Mouse (Mus musculus) stomach, postnatal 0 days (tissue): ENCODE measurements around the gene Slc4a7. TPM values are rescaled to one million over a fixed set of nuclear protein-coding genes. Genes with fewer than 3 reads are reported as not detected.
"Not testable (repeated sequence)": the region's sequence is repeated elsewhere in the genome, so short reads cannot be mapped to it uniquely, and the experiment has no call there.

Experiments
- ATAC-seq: fragments of 200-750 bp; cut with Nextera tagmentation; 2 replicates; pipeline ENCODE4 v1.8.0; 2017; ENCODE audit not compliant: low FRiP score, low TSS enrichment
- DNase-seq: peaks from one replicate; pipeline ENCODE4 v3.0.0-alpha.2; 2016; ENCODE audit warnings: low spot score
- H3K27ac ChIP-seq: fragments of 300-500 bp; sonication (generic); replicated peaks from 2 replicates; pipeline ENCODE4 v1.5.1; 2014; ENCODE audit warnings: mild to moderate bottlenecking, control low read depth
- H3K27me3 ChIP-seq: fragments of 300-500 bp; sonication (generic); 2 replicates; pipeline ENCODE4 v1.6.1; 2014; ENCODE audit warnings: low read length; ENCODE audit not compliant: control insufficient read depth, insufficient read depth
- H3K36me3 ChIP-seq: fragments of 300-500 bp; sonication (generic); 2 replicates; pipeline ENCODE4 v1.6.1; 2014; ENCODE audit warnings: low read length, mixed read lengths; ENCODE audit not compliant: control insufficient read depth, insufficient read depth
- H3K4me1 ChIP-seq: fragments of 300-500 bp; sonication (generic); replicated peaks from 2 replicates; pipeline ENCODE4 v1.6.1; 2014; ENCODE audit warnings: antibody characterized with exemption; ENCODE audit not compliant: control insufficient read depth, insufficient read depth
- H3K4me2 ChIP-seq: fragments of 300-500 bp; sonication (generic); replicated peaks from 2 replicates; pipeline ENCODE4 v1.6.1; 2014; ENCODE audit warnings: low read depth, mild to moderate bottlenecking, control low read depth, moderate library complexity
- H3K4me3 ChIP-seq: fragments of 300-500 bp; sonication (generic); 2 replicates; pipeline ENCODE4 v1.5.1; 2014; ENCODE audit warnings: low read depth, low read length, control low read depth
- H3K9ac ChIP-seq: fragments of 300-500 bp; sonication (generic); 2 replicates; pipeline ENCODE4 v1.6.1; 2014; ENCODE audit warnings: mild to moderate bottlenecking, low read length, control low read depth, mixed read lengths
- H3K9me3 ChIP-seq: fragments of 300-500 bp; sonication (generic); 2 replicates; pipeline ENCODE4 v1.6.1; 2016; ENCODE audit warnings: low read length; ENCODE audit not compliant: control insufficient read depth
- CTCF ChIP-seq: IDR thresholded peaks from 2 replicates; pipeline ENCODE4 v1.5.1; 2016; ENCODE audit warnings: antibody characterized with exemption, low read depth, mild to moderate bottlenecking, moderate library complexity
- EP300 ChIP-seq: optimal IDR thresholded peaks from 2 replicates; pipeline ENCODE3; 2016; ENCODE audit warnings: antibody characterized with exemption
- WGBS: fragments of 180-500 bp; shearing (Covaris S2); extraction: QIAGEN DNeasy Blood & Tissue Kit; methylation state at CpG from one replicate; pipeline ENCODE4 v1.1.7; 2014; 5-methylcytosine and 5-hydroxymethylcytosine counted together
- polyA plus RNA-seq: library from polyadenylated mRNA; unstranded; fragments of >200 nt; fragmentation: Nextera tagmentation; extraction: Ambion mirVana; gene quantifications from 2 replicates; pipeline ENCODE4 v1.2.1, GENCODE M21; 2015

The Slc4a7 gene
- polyA plus RNA-seq, 1 experiment from 2014 or later: 7.7 TPM

DNA sequence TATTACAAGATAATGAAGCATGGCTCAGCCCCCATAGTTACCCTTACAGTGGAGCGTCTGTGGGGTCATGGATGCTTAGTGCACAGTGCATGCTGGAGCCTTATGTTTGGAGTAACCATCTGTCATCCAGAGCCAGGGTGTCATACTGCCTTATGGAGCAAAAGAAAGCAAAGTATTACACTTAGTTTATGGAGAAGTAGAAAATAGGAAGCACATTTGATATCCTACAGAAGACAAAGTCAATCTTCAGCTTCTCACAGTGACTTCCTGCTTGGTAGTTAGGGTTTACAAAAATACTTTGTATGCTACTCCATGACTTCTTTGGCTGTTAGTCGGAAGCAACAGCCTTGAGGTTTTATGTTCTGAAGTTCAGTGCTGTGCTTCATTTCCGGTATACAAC lies 98.7 kb downstream of the Slc4a7 start:
- Histone ChIP-seq H3K9me3 (no peaks in the 10 kb centered on the region), H3K9ac (no peak overlapping the region), H3K4me3 (no peak overlapping the region), H3K4me1 (no peaks in the 10 kb centered on the region), H3K4me2 (no peak overlapping the region), H3K36me3 (no peaks in the 10 kb centered on the region), H3K27ac (no peak overlapping the region), H3K27me3 (no peaks in the 10 kb centered on the region)
- no peak for ATAC-seq
- no peak for TF ChIP-seq EP300
- TF ChIP-seq CTCF: no peak
- 88% methylated on average over 3 of the region's 3 CpGs for WGBS
- DNase-seq: no peak

GRCm38 (mm10) chr14:14803115-14803514 lies 101.0 kb downstream of the Slc4a7 start, which contains the start of gene Nek10:
Nek10 (plus strand) TSS chr14:14803415.
- DNase-seq, H3K27ac ChIP-seq, H3K4me1 ChIP-seq, H3K9me3 ChIP-seq, H3K27me3 ChIP-seq, ATAC-seq, H3K4me3 ChIP-seq, H3K36me3 ChIP-seq, H3K4me2 ChIP-seq, H3K9ac ChIP-seq: not testable (repeated sequence)
- WGBS: 71% methylated on average over 1 of the region's 2 CpGs

- H3K9me3 ChIP-seq: no peaks in the 10 kb centered on the region
- no peak overlapping the region for H3K4me2 ChIP-seq
- ATAC-seq (peak; percentile 75), DNase-seq (peak; percentile 43)
- no peaks in the 10 kb centered on the region for H3K4me1 ChIP-seq
- no peaks in the 10 kb centered on the region for H3K36me3 ChIP-seq
- no peak overlapping the region for H3K27ac ChIP-seq
- H3K9ac ChIP-seq: no peak overlapping the region
- H3K4me3 ChIP-seq: no peak overlapping the region
- no peak for TF ChIP-seq EP300
- TF ChIP-seq CTCF: no peak
- WGBS: 7% methylated on average over 10 of the region's 10 CpGs
- no peaks in the 10 kb centered on the region for H3K27me3 ChIP-seq
Measured at GRCm38 (mm10) chr14:14803921-14804517, 101.9 kb downstream of the Slc4a7 start.

DNA sequence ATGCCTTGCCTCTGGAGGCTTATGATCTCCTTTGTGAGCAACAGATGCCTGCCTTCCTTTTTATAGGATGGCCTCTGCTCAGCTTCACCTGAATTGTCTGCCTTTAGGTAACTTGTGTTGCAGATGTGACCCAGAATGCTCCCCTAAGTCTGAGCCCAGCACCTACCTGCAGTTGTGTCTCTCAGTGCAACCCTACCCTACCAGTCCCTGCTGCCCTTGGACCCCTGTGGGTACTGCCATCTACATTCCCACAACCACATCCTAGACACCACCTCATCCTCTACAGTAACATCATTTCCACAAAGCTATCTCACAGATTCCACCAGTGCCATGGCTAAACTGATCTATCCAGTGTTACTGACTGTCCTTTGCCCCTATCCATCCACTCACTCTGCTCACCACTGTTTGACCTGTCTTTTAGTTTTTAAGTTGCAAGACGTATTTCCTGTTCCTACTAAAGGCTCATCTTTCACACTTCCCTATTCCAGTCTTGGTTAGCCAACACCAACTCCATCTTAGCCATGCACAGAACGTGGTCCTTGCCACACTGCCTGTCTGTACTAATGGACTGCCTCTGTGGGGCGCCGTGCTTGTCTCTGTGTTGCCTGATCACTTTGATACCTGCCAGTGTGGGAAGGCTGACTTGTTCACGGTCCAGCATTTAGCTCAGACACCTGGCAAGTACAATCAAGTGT lies 102.6 kb downstream of the Slc4a7 start:
- WGBS: 59% methylated on average over 5 of the region's 5 CpGs
- no peaks in the 10 kb centered on the region for H3K36me3 ChIP-seq
- H3K4me3 ChIP-seq: no peak overlapping the region
- no peaks in the 10 kb centered on the region for H3K9me3 ChIP-seq
- no peak overlapping the region for H3K27ac ChIP-seq
- no peaks in the 10 kb centered on the region for H3K27me3 ChIP-seq
- H3K4me1 ChIP-seq: no peaks in the 10 kb centered on the region
- ATAC-seq (no peak), DNase-seq (no peak)
- no peak for TF ChIP-seq EP300
- TF ChIP-seq CTCF: no peak
- no peak overlapping the region for H3K9ac ChIP-seq
- H3K4me2 ChIP-seq: no peak overlapping the region

DNA sequence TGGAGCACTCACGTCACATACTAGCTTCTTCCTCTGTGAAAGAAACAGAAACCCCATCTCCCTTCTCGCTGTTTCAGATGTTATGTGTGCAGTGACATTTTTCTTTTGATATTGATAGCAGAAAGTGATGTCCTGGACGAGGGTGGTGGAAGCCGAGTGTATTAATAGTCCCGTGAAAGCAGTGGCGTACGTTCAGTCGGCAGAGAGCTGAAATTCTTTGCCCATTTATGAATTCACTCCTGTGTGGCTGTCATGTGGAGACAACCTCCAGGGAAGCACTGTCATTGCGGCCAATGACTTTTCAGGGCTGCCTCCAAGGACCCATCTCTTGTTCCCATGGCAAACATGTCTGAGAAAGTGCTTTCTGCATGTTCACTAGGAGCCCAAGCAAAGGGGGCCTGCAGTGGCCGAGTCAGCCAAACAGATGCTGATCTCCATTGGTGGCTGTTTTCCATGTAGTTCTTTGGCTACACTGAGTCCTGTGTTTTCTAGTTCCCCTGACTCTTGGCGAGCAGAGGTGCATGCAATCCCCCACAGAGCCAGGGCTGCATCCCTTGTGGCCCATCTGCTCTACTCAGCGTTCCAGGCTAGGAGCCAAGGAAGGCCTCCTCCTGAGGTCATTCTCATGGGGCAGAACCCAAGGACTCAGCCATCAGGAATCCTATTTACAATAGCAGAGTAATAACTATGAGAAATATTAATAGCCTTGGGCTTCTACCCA lies 130.6 kb downstream of the Slc4a7 start:
- WGBS: 56% methylated on average over 12 of the region's 12 CpGs
- H3K9ac ChIP-seq: no peak overlapping the region
- peak overlapping the region; percentile 70 for H3K27ac ChIP-seq
- no peaks in the 10 kb centered on the region for H3K36me3 ChIP-seq
- TF ChIP-seq CTCF (no peak), EP300 (no peak)
- peaks cover 2% of the 10 kb centered on the region; the same call in 1 of the 2 replicates for H3K4me1 ChIP-seq
- H3K4me2 ChIP-seq: peak overlapping the region; percentile 1; the same call in 1 of the 2 replicates
- H3K9me3 ChIP-seq: no peaks in the 10 kb centered on the region
- H3K27me3 ChIP-seq: no peaks in the 10 kb centered on the region
- peak; percentile 84; the same call in 1 of the 2 replicates for ATAC-seq
- no peak overlapping the region for H3K4me3 ChIP-seq
- DNase-seq: peak; percentile 38

- ATAC-seq: no peak
- Histone ChIP-seq H3K4me3 (no peak overlapping the region), H3K36me3 (no peaks in the 10 kb centered on the region), H3K9me3 (no peaks in the 10 kb centered on the region), H3K9ac (no peak overlapping the region), H3K4me2 (no peak overlapping the region), H3K4me1 (peaks cover 2% of the 10 kb centered on the region; the same call in 1 of the 2 replicates), H3K27me3 (no peaks in the 10 kb centered on the region), H3K27ac (no peak overlapping the region)
- TF ChIP-seq CTCF (no peak), EP300 (no peak)
- no peak for DNase-seq
- 77% methylated on average over 1 of the region's 1 CpGs for WGBS
Measured at GRCm38 (mm10) chr14:14833498-14833897, 131.4 kb downstream of the Slc4a7 start.
